Mouse (Mus musculus) naive thymus-derived CD4-positive, alpha-beta T cell, adult 2 months (primary cell): ENCODE measurements at regions not wholly inside any gene's neighbourhood (a gene's known extent, or its start where the extent isn't known, plus 50 kb on each side); places are given as distances from the start of the nearest gene placed in this dataset.

Source experiments
- DNase-seq: peaks from one replicate; pipeline ENCODE4 v3.0.0-alpha.2; 2011; ENCODE audit warnings: low read depth

DNA sequence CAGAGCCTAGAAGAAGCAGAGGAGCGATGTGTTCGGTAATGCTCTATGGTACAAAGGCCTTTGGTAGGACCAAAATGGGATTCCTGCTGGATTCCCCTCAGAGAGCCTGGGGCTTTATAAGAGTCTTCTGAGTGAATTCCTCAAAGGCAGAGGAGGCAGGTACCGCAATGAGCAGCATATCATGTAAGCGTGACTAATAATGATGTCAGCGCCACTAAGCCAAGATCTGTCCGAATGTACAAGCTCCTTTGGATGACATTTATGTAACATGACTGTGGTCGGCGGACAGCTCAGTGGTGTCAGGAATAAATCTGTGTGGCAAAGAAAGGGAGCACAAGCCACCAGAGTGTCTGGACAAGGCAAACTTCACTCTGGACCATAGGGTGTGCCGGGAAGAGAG lies 61.5 kb upstream of the Fer start:
- DNase-seq, result no peak

DNA sequence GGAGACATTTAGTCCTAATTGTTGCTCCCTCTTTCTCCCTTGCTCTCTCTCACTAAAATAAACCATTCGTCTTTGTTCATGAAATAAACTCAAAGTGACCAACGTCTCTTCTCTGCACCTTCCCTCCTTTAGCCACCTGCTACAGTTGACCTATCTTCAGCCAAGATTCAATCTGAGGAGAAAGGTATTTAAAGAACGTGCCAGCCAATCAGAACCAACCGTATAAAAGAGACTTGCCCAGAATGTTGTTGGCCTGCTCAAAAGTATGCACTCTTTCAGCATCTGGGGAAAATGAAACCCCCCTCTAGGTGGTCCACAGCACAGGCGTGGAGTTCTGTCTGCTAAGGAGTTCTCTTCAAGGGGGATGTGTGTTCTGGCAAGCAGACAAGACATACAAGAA lies 60.0 kb upstream of the Fer start:
- DNase-seq, result no peak

DNA sequence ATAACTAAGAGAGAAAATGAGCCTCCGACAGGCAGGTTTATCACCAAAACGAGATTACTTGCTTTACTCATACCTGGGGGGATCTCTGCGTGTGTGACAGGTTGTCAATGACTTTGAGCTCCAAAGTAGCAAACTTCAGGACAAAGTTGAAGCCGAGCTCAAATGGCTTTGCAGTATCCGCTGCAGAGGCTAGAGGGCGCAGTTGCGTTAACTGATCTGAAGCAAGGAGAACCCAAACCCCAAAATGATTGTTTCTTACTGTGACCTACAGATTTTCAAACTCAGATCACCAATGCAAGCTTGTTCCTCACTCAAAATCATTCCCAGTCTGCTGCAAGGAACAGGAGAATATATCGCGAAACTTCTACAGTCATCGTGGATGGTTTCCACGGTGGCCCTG lies 59.3 kb upstream of the Fer start:
- peak; percentile 3 for DNase-seq

DNA sequence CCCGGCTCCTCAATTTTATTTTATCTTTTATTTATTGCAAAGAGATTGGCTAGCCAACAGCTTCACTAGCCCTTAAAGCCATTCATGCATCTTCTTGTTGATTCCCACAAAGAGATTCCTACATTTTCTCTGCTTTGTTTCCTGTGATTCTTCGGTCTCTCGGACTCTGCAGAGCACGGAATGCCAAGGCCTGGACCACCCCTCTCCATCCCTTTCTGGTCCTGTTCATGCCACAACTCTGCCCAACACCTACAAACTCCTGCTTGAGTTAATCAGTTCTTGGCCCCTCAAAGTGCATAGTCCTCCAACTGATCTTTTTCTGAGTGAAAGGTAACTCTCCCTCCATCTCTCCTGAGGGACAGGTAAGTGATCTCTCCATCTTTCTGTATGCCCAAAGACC lies 58.4 kb upstream of the Fer start:
- DNase-seq, result no peak

DNA sequence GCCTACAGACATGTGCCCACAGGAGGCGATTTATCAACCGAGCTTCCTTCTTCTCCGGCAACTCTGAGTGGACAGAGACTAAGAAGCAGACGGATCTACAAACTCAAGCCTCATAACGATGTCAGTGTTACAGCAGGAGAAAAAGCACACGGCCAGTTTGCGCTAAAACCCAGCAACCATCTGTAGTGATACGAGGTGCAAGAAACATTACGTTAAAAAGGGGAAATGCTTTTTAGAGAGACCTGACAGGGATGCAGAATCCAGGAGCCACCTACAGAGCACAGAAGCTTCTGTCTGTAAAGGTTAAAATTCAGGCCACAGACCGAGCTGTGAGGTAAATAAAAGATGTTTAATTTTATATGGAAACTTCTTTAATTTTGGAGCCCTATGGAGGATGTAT lies 56.5 kb upstream of the Fer start:
- DNase-seq, result no peak

DNA sequence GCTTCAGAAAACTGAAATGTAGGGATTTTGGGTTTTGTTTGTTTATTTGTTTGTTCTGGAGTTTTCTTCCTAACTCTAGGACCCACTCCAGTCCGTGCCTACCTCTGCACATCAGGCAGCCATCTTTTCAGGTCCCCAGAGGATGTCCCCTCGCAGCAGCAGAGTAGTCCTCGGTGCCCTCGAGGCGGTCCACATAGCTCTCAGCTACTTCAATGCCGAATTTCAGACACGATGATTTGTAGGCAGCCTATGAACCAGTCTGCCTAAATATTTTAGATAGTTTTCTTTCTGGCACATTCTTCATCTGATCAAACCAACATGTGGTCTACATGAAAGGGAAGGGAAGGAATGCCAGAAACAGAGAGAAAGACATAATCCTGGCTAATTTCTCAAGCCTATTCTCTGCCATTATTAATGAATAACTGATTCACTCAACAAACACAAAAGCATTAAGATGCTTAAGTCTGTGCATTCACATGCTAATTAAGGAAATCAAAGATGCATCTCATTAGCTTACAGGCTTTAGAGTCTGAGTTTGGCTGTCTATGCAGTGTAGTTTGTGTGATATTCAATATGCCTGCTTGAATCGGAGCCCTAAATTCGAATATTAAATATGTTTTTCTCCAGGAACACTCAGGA lies 55.2 kb upstream of the Fer start:
- no peak for DNase-seq

DNA sequence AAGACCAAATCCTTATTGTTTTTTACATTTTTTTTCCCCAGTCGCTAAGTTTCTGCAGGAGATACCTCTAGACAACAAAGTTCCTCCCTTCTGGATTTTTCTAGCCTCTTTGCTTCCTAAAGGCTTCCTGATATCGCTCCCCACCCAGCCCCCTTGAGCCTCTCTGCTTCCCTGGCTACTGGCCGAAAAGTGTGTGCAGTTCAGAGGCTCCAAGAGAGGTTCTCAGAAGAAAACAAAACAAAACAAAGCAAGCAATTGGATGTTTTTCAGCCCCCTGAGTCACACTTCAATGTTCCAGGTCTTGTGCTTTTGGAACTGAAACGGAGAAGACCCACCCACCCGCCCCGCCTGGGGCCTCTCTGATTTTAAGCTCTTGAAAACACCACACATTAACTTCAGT lies 54.1 kb upstream of the Fer start:
- no peak for DNase-seq

DNA sequence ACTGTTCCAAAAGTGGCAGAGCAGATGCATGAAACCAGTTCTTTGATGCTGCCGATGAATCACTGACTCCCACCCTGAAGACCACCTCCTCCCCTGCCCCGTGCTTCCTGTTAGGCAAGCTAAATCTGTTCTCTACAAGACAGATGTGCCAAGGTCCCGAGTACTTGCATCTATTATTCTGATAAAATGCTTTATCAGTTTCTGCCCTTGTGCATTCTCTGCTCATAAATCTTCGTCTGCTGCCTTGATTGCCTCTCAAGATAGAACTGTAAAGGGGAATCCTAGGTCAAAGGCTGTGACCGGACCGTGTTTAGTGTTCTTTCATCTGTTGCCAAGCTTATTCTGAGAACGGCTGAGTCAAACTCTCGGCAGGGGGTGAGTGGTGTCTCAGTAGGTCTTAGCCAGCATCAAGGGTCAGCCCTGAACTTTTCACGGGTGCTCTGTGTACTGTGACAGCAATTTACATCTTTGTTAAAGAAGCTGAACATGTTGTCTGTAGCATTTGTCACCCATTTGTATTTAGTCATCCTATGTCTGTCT lies 51.5 kb upstream of the Fer start:
- no peak for DNase-seq

DNA sequence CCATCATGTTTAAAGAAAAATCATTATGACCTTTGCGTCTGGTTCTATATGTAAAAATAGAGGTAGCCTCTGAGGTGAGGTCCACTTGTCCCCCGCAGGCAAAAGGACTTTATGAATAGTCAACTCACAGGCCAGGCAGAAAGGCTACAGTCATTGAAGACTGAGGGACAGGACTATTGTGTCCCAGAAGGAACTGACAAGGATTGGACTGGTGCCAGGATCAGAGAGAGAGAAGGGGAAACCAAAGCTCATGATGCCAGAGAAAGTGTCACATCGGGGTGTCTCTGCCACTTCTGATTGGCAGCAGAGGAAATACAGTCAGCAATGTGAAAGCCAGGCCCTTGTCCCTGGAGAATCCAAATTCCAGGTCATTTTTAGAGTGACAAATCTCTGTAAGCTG lies 50.3 kb upstream of the Fer start:
- no peak for DNase-seq
